Mouse (Mus musculus): Measurements from ENCODE around the gene Ssbp3.

DNA sequence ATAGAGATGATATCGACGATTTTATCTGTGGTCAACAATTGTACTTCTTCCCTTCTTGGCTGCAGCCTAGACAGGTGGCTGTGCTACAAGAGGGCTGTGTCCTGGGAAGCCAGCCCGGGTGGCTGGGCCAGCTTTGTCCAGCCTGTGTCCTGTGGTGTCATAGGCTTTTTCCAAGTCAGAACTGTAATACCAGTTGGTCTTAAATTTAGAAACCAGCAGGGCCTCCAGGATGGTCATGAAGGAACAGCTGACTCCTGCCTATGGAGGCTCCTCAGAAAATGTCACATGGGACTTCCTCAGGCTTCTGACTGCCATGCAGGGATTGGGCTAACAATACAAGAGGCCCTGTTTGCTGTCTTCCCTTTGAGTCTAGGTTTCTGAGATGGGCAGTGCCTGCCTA, 102.1 kb downstream of the Ssbp3 start:
- TF ChIP-seq CTCF (conservative IDR thresholded peaks at IDR 0.05; ENCODE audit: low read length), result no peak
- no peak for TF ChIP-seq NANOG (IDR thresholded peaks at IDR 0.05; ENCODE audit: borderline replicate concordance, low read length)
- TF ChIP-seq POU5F1 (IDR thresholded peaks at IDR 0.05; ENCODE audit: borderline replicate concordance, low read length), result no peak

Data from E14TG2a.4 (cell line).